8 mouse cellular contexts compared by ENCODE assay signal in genomic region chr13:101760001-101760687, GRCm38 (mm10). TPM values are rescaled to one million over a fixed set of nuclear protein-coding genes. Genes with fewer than 3 reads are reported as not detected.
A peak's percentile ranks its signal among the peaks of the same experiment; 100 is the strongest.
DNase-seq lines count a peak whose midpoint lies in the region; ATAC-seq and TF ChIP-seq lines count a peak whose summit lies in the region.

No protein-coding gene starts in this region.

- H3K4me1 ChIP-seq in kidney, postnatal 0 days (replicated peaks; ENCODE audit: insufficient read depth, low read length): peaks cover 31% of the 10 kb centered on the region
- H3K4me1 ChIP-seq in embryonic facial prominence, embryonic 14.5 days (ENCODE audit: control insufficient read depth, insufficient read depth, low read length): peaks cover 54% of the 10 kb centered on the region

- no peaks in the 10 kb centered on the region for H3K9me3 ChIP-seq in kidney, postnatal 0 days (replicated peaks; ENCODE audit: low read length)
- no peaks in the 10 kb centered on the region for H3K9me3 ChIP-seq in embryonic facial prominence, embryonic 14.5 days (ENCODE audit: control insufficient read depth, low read length)

- H3K4me2 ChIP-seq in kidney, postnatal 0 days (ENCODE audit: low read length): peak overlapping the region; percentile 17; the same call in 1 of the 2 replicates
- H3K4me2 ChIP-seq in embryonic facial prominence, embryonic 14.5 days (ENCODE audit: low read depth, low read length): peak overlapping the region; percentile 26; the same call in 1 of the 2 replicates

- no peak for TF ChIP-seq CTCF in kidney, postnatal 0 days (IDR thresholded peaks at IDR 0.05; ENCODE audit: low read depth)

- ATAC-seq in kidney, postnatal 0 days (replicated peaks; ENCODE audit: low FRiP score, low read depth): no peak
- ATAC-seq in embryonic facial prominence, embryonic 14.5 days (ENCODE audit: low read depth): peak; percentile 83
- peak; percentile 49 for ATAC-seq in megakaryocyte, adult 5-6 weeks (ENCODE audit: poor library complexity, severe bottlenecking)

- no peaks in the 10 kb centered on the region for H3K27me3 ChIP-seq in kidney, postnatal 0 days (ENCODE audit: insufficient read depth, low read length)
- H3K27me3 ChIP-seq in embryonic facial prominence, embryonic 14.5 days (replicated peaks; ENCODE audit: control insufficient read depth, insufficient read depth, low read length): no peaks in the 10 kb centered on the region

- peak; percentile 60 for DNase-seq in kidney, postnatal 0 days (ENCODE audit: low spot score)
- DNase-seq in kidney, adult 9 months: no peak
- DNase-seq in ES-CJ7 (ENCODE audit: low read depth, low spot score): peak; percentile 49
- peak; percentile 87 for DNase-seq in embryonic facial prominence, embryonic 14.5 days (ENCODE audit: low spot score)
- DNase-seq in urinary bladder, postnatal 10 days (ENCODE audit: low spot score): no peak
- no peak for DNase-seq in layer of hippocampus, postnatal 36 days
- DNase-seq in right cerebral cortex, postnatal 10 days (ENCODE audit: low spot score in 2 of 2): no peak

- H3K4me3 ChIP-seq in kidney, postnatal 0 days (replicated peaks; ENCODE audit: low read depth, low read length): no peak overlapping the region
- no peak overlapping the region for H3K4me3 ChIP-seq in embryonic facial prominence, embryonic 14.5 days (ENCODE audit: low read depth, low read length)

- H3K36me3 ChIP-seq in kidney, postnatal 0 days (ENCODE audit: insufficient read depth, low read length): no peaks in the 10 kb centered on the region
- peaks cover 25% of the 10 kb centered on the region for H3K36me3 ChIP-seq in embryonic facial prominence, embryonic 14.5 days (ENCODE audit: control insufficient read depth, insufficient read depth, low read length)

- WGBS in kidney, postnatal 0 days: 50% methylated on average over 8 of the region's 8 CpGs
- 33% methylated on average over 8 of the region's 8 CpGs for WGBS in embryonic facial prominence, embryonic 14.5 days

- H3K27ac ChIP-seq in kidney, postnatal 0 days: 0 out of 2 replicates have a peak overlapping the region, but pooled peaks have one; percentile 1
- peak overlapping the region; percentile 52; the same call in 1 of the 2 replicates for H3K27ac ChIP-seq in embryonic facial prominence, embryonic 14.5 days (replicated peaks; ENCODE audit: low read depth, low read length)

- no peak overlapping the region for H3K9ac ChIP-seq in kidney, postnatal 0 days (ENCODE audit: low read depth, low read length)
- no peak overlapping the region; the same call in 1 of the 2 replicates for H3K9ac ChIP-seq in embryonic facial prominence, embryonic 14.5 days (ENCODE audit: low read depth, low read length)

RNA-seq across cellular contexts. Expression of gene Pik3r1, which starts 7.9 kb away (rescaled TPM):
- polyA plus RNA-seq in kidney, postnatal 0 days (2015; fragmentation: Nextera tagmentation; extraction: Ambion mirVana): 30.3 and 35.8 TPM in 2 replicates
- polyA plus RNA-seq in embryonic facial prominence, embryonic 14.5 days (2014; fragmentation: Nextera tagmentation; extraction: Ambion mirVana): 45.9 and 49.1 TPM in 2 replicates
- 67.7 and 93.8 TPM in 2 replicates for total RNA-seq in megakaryocyte, adult 5-6 weeks (2015)
- total RNA-seq in megakaryocyte, adult 5-6 weeks (2017): 56.5 and 69.6 TPM in 2 replicates
- 10 to 100 TPM; 81.9 to 94.1 TPM for total RNA-seq in layer of hippocampus, postnatal 36 days (2021)

Comparison
In these comparisons a context has a peak if more than half of its experiments do, and no peak if none do; other contexts are left out.
1. DNase-seq: peak in kidney, postnatal 0 days (single experiment), ES-CJ7 (single experiment) and embryonic facial prominence, embryonic 14.5 days (single experiment); none in kidney, adult 9 months (single experiment), urinary bladder, postnatal 10 days (single experiment), layer of hippocampus, postnatal 36 days (0 of 2) and right cerebral cortex, postnatal 10 days (0 of 2).